In genomic region chr4:46038591-46038891, GRCm38 (mm10) we compare ENCODE assay signal across 8 mouse cellular contexts. TPM values are rescaled to one million over a fixed set of nuclear protein-coding genes. Genes with fewer than 3 reads are reported as not detected.
DNase-seq lines count a peak whose midpoint lies in the region; ATAC-seq and TF ChIP-seq lines count a peak whose summit lies in the region.

No protein-coding gene starts in this region.

- no peaks in the 10 kb centered on the region for H3K9me3 ChIP-seq in kidney, postnatal 0 days (replicated peaks; ENCODE audit: low read length)
- no peaks in the 10 kb centered on the region for H3K9me3 ChIP-seq in embryonic facial prominence, embryonic 15.5 days (replicated peaks)
- H3K9me3 ChIP-seq in limb, embryonic 12.5 days = no peaks in the 10 kb centered on the region
- H3K9me3 ChIP-seq in neural tube, embryonic 13.5 days = no peaks in the 10 kb centered on the region

- peak overlapping the region; percentile 61 for H3K4me2 ChIP-seq in kidney, postnatal 0 days (ENCODE audit: low read length)
- H3K4me2 ChIP-seq in embryonic facial prominence, embryonic 15.5 days (replicated peaks) = peak overlapping the region; percentile 98
- peak overlapping the region; percentile 98 for H3K4me2 ChIP-seq in limb, embryonic 12.5 days
- peak overlapping the region; percentile 99 for H3K4me2 ChIP-seq in neural tube, embryonic 13.5 days

- ATAC-seq in kidney, postnatal 0 days (replicated peaks; ENCODE audit: low FRiP score, low read depth) = no peak
- no peak for ATAC-seq in embryonic facial prominence, embryonic 15.5 days (ENCODE audit: insufficient number of reproducible peaks, low FRiP score, low TSS enrichment, low read depth)
- no peak for ATAC-seq in limb, embryonic 12.5 days (ENCODE audit: insufficient number of reproducible peaks, insufficient read depth, low FRiP score, low TSS enrichment, low read depth)
- ATAC-seq in neural tube, embryonic 13.5 days (ENCODE audit: low read depth) = no peak

- 0 out of 2 replicates have a peak overlapping the region, but pooled peaks have one; percentile 31 for H3K9ac ChIP-seq in kidney, postnatal 0 days (ENCODE audit: low read depth, low read length)
- H3K9ac ChIP-seq in embryonic facial prominence, embryonic 15.5 days = 0 out of 2 replicates have a peak overlapping the region, but pooled peaks have one; percentile 48
- peak overlapping the region; percentile 60; the same call in 1 of the 2 replicates for H3K9ac ChIP-seq in limb, embryonic 12.5 days (replicated peaks)
- H3K9ac ChIP-seq in neural tube, embryonic 13.5 days = peak overlapping the region; percentile 76

- H3K27me3 ChIP-seq in kidney, postnatal 0 days (ENCODE audit: insufficient read depth, low read length) = peaks cover 8% of the 10 kb centered on the region; the same call in 1 of the 2 replicates
- H3K27me3 ChIP-seq in embryonic facial prominence, embryonic 15.5 days = peaks cover 49% of the 10 kb centered on the region
- peaks cover 72% of the 10 kb centered on the region for H3K27me3 ChIP-seq in limb, embryonic 12.5 days
- peaks cover 61% of the 10 kb centered on the region for H3K27me3 ChIP-seq in neural tube, embryonic 13.5 days

- TF ChIP-seq CTCF in kidney, postnatal 0 days (IDR thresholded peaks at IDR 0.05; ENCODE audit: low read depth) = no peak

- no peaks in the 10 kb centered on the region for H3K4me1 ChIP-seq in kidney, postnatal 0 days (replicated peaks; ENCODE audit: insufficient read depth, low read length)
- peaks cover 13% of the 10 kb centered on the region for H3K4me1 ChIP-seq in embryonic facial prominence, embryonic 15.5 days
- peaks cover 36% of the 10 kb centered on the region for H3K4me1 ChIP-seq in limb, embryonic 12.5 days (replicated peaks)
- peaks cover 25% of the 10 kb centered on the region for H3K4me1 ChIP-seq in neural tube, embryonic 13.5 days (replicated peaks)

- no peak overlapping the region for H3K27ac ChIP-seq in kidney, postnatal 0 days
- H3K27ac ChIP-seq in embryonic facial prominence, embryonic 15.5 days (replicated peaks) = no peak overlapping the region
- H3K27ac ChIP-seq in limb, embryonic 12.5 days = no peak overlapping the region
- H3K27ac ChIP-seq in neural tube, embryonic 13.5 days (replicated peaks) = no peak overlapping the region

- peak overlapping the region; percentile 39 for H3K4me3 ChIP-seq in kidney, postnatal 0 days (replicated peaks; ENCODE audit: low read depth, low read length)
- peak overlapping the region; percentile 59 for H3K4me3 ChIP-seq in embryonic facial prominence, embryonic 15.5 days (replicated peaks)
- peak overlapping the region; percentile 61 for H3K4me3 ChIP-seq in limb, embryonic 12.5 days (replicated peaks)
- peak overlapping the region; percentile 59 for H3K4me3 ChIP-seq in neural tube, embryonic 13.5 days

- H3K36me3 ChIP-seq in kidney, postnatal 0 days (ENCODE audit: insufficient read depth, low read length) = no peaks in the 10 kb centered on the region
- no peaks in the 10 kb centered on the region for H3K36me3 ChIP-seq in embryonic facial prominence, embryonic 15.5 days
- no peaks in the 10 kb centered on the region for H3K36me3 ChIP-seq in limb, embryonic 12.5 days
- no peaks in the 10 kb centered on the region for H3K36me3 ChIP-seq in neural tube, embryonic 13.5 days

- 8% methylated on average over 12 of the region's 12 CpGs for WGBS in kidney, postnatal 0 days
- 6% methylated on average over 12 of the region's 12 CpGs for WGBS in embryonic facial prominence, embryonic 15.5 days
- WGBS in limb, embryonic 12.5 days = 11% methylated on average over 12 of the region's 12 CpGs
- 13% methylated on average over 12 of the region's 12 CpGs for WGBS in neural tube, embryonic 13.5 days

- peak; percentile 12 for DNase-seq in kidney, postnatal 0 days (ENCODE audit: low spot score)
- DNase-seq in kidney, postnatal 4 days = no peak
- DNase-seq in urinary bladder, adult 2 months (ENCODE audit: low spot score) = no peak
- DNase-seq in gastrocnemius, postnatal 10 days = no peak
- no peak for DNase-seq in thymus, postnatal 36 days

RNA-seq across cellular contexts. Expression of gene Tmod1, which starts 0.2 kb away (rescaled TPM):
- polyA plus RNA-seq in kidney, postnatal 0 days (2015; fragmentation: Nextera tagmentation; extraction: Ambion mirVana) = 5.5 and 6.5 TPM in 2 replicates
- polyA plus RNA-seq in embryonic facial prominence, embryonic 15.5 days (2015; fragmentation: Nextera tagmentation; extraction: Ambion mirVana) = 13.4 and 14.0 TPM in 2 replicates
- 4.8 and 5.1 TPM in 2 replicates for polyA plus RNA-seq in limb, embryonic 12.5 days (2016; fragmentation: Nextera tagmentation; extraction: Ambion mirVana)
- 3.8 and 4.0 TPM in 2 replicates for polyA plus RNA-seq in neural tube, embryonic 13.5 days (2015; fragmentation: Nextera tagmentation; extraction: Ambion mirVana)
- 7.0 and 7.9 TPM in 2 replicates for polyA plus RNA-seq in urinary bladder, adult 2 months (2012; rRNA removed)
- total RNA-seq in gastrocnemius, postnatal 10 days (2021) = 100 to 1,000 TPM; 251 to 256 TPM
